Mouse (Mus musculus): ENCODE results near the gene Nfe2l1. TPM values are rescaled to one million over a fixed set of nuclear protein-coding genes. Genes with fewer than 3 reads are reported as not detected.
"Not testable (repeated sequence)": the region's sequence is repeated elsewhere in the genome, so short reads cannot be mapped to it uniquely, and the experiment has no call there.

Nfe2l1 gene
- total RNA-seq, 2 experiments from 2014 or later = 201 to 234 TPM

DNA sequence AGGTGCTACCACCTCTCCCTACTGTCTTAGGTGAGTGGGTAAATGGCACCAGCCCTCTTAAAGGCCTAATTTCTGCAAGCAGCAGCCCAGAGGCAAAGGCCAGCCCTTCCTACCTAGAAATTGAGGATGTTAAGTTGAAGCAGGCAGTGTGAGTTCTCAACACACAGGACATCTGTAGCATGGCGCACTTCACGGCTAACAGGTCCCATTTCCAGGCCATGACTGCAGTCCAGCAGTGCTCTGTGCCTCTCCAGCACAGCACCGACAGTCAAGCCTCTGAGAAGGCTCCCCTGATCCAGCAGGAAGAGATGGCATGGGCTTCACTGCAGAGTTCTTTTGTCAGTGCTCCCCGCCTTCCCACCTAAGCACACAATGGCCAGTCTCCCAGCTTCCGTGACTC lies 12.8 kb downstream of the Nfe2l1 start:
- DNase-seq = no peak

DNA sequence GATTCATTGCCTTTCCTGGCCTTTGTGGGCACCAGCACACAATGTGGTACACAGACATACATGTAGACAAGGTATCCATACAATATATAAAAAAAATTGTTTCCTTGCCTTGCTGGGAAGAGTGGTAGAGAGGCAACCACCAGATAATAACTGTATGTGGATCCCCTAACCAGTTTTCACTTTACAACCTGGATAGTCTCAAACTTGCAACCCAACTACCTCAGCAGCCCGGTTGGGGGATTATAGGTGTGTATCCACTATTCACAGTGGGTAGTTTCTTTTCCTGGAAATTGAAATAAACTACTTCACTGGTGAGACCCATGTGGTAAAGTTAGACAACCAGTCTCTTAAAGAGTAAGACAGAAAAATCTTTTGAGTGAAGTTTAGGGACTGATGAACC lies 13.3 kb downstream of the Nfe2l1 start:
- no peak for DNase-seq

DNA sequence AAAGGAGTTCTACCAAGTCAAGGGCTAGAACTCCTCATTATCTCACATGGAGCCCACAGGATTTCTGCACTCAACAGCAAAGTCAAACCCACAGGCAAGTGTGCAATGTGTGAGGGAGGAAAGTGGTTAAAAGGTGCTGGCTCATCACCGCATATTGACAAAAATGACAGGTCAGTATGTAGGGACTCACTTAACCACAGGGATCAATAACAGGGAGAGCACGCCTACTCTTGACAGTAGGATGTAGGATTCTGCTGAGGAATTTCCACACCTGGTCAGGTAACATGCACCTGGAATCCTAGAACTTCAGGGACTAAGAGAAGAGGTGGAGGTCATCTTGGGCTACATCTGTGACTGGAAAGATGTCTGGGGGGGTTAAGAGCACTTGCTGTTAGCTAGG lies 13.9 kb downstream of the Nfe2l1 start:
- DNase-seq = no peak

DNA sequence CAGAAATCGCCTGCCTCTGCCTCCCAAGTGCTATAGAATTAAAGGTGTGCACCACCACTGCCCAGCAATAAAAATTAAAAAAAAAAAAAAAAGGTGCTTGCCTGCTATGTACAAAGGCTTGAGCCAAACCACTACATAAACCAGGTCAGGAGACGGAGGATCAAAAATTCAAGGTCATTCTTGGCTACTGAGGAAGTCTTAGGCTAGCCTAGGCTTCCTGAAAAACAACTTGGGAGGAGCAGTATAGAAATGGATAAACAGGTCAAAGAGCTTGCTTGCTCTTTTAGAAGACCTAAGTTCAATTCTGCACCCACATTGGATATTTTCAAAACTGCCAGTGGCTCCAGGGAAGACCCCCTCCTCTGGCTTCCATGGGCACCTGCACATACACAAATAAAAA lies 15.3 kb downstream of the Nfe2l1 start:
- DNase-seq = no peak

DNA sequence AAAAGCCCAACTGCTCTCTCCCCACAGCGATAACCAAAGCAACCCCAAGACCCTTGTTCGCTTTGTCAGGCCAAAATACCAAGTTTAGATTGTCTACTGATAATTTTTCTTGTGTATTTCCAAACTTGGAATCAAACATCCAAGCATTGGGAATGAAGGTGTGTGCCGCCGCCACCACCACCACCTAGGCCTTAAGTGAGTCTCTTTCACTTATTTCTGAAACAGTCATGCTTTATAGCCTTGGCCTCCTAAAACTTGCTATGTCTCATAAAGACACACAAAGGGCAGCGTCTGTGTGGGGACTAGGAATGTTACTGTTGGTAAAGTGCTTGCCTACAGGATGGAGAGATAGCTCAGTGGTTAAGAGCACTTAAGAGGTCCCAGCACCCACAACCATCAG lies 15.8 kb downstream of the Nfe2l1 start:
- no peak for DNase-seq

DNA sequence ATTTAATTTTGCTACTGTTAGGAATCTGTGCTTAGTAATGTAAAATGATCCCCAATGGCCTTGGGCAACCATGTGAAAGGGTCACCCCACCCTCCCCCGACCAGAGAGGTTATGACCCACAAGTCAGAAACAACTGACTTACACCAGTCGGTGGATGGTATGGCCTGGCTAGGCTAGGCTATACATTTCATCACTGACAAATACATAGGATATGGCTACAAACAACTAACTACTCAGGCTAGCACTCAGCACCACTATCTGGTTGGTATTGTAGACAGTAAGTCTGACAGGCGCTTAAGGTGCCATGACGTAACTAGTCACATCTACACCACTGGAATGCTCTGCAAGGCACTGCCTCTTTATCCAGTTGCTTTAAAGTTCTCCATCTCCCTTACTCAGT lies 16.3 kb downstream of the Nfe2l1 start:
- DNase-seq = no peak

DNA sequence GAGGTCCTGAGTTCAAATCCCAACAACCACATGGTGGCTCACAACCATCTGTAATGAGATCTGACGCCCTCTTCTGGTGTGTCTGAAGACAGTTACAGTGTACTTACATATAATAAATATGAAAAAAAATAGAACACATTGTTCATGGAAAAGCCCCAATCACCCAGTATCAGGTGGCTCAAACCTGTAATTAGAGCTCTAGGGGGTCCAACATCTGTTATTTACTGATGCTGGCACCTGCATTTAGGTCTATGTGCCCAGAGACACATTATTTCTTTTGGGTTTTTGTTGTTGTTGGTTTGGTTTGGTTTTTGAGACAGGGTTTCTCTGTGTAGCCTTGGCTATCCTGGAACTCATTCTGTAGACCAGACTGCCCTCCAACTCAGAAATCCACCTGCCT lies 18.6 kb downstream of the Nfe2l1 start:
- DNase-seq = not testable (repeated sequence)

DNA sequence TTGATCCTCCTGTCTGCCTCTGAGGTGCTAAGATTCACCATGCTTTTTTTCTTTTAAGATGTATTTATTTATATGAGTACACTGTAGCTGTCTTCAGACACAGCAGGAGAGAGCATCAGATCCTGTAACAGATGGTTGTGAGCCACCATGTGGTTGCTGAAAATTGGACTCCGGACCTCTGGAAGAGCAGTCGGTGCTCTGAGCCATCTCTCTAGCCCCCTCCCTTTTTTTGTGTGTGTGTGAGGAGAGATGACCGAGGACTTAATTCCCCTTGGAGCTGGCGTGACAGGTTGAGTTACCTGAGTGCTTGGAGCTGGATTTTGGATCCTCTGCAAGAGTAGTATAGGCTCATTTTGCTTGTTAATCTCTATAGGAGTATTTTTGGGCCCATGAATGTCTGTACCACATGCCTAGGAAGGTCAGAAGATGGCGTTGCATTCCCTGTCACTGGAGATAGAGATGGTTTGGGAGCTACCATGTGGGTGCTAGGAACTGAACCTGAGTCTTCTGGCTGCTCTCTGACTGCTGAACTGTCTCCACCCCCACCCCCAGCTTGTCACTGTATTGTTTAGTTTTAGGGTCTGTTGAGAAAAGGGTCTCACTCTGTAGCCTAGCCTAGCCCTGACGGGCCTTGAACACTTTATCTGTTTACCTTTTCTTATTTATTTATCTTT lies 20.1 kb downstream of the Nfe2l1 start:
- no peak for DNase-seq

DNA sequence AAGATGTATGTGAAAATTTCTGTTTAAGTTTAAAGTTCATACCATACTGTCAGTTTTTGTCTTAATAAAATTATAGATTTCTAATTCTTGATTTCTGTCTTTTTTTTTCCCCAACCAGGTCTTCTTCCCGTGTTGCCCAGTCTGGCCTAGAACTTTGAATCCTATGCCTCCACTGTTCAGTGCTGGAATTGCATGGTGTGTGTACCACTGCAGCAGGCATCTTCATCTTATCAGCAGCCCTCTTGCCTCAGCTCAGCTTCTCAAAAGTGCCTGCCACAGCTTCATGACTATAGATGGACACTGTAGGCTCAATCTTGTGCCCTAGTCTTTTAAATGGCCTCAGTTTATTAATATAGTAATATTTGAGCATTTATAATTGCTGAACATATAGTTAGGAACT lies 21.7 kb downstream of the Nfe2l1 start:
- DNase-seq = no peak

DNA sequence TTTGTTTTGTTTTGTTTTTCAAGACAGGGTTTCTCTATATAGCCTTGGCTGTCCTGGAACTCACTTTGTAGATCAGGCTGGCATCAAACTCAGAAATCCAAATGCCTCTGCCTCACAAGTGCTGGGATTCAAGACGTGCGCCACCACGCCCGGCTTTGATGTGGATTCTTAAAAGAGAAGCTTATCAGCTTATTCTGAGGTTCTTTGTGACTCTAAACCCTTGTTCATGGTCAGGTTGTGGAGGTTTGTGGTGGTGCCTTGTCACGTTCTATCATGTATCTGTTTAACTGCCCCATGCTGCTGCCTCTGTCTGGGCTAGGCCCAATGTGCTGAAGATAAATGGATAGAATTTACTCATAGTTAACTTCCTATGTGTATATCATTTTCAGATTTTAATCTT lies 24.2 kb downstream of the Nfe2l1 start:
- DNase-seq = no peak

DNA sequence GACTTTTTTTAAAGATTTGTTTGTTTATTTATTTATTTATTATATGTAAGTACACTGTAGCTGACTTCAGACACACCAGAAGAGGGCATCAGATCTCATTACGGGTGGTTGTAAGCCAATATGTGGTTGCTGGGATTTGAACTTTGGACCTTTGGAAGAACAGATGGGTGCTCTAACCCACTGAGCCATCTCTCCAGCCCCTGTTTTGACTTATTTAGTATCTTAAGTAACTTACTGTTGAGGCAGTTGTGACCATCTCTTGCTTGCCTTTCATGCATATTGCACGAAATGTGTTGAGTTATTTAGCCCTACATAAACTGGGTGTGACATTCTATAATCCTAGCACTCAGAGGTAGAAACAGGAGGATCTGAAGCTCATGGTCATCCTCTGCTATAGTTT lies 30.3 kb downstream of the Nfe2l1 start:
- no peak for DNase-seq

DNA sequence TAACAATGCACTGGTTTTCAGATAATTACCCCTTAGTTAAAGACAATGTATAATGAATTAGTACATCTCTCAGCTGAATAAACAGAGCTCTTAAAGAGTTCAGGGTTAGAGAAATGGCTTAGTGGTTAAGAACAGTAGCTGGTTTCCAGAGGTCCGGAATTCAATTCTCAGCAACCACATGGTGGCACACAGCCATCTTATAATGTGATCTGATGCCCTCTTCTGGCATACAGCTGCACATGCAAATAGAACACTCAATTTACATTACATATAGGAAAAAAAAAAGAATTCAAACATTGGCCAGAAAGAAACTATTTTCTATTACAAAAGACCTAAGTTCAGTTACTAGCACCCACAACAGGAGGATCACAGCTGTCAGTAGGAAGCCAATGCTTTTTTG lies 33.2 kb downstream of the Nfe2l1 start:
- no peak for DNase-seq

DNA sequence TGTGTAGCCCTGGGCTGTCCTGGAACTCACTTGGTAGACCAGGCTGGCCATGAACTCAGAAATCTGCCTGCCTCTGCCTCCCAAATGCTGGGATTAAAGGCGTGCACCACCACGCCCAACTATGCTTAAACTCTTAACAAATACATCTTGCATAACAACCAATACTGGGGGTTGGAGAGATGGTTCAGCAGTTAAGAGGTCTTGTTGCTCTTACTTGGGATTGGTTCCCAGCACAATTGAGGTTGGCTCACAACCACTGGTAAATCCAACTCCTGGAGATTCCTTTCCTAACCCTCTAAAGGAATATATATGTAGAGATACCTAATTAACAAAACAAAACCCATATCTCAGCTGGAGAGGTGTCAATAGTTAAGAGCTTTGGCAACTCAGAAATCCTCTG lies 33.7 kb downstream of the Nfe2l1 start:
- no peak for DNase-seq

DNA sequence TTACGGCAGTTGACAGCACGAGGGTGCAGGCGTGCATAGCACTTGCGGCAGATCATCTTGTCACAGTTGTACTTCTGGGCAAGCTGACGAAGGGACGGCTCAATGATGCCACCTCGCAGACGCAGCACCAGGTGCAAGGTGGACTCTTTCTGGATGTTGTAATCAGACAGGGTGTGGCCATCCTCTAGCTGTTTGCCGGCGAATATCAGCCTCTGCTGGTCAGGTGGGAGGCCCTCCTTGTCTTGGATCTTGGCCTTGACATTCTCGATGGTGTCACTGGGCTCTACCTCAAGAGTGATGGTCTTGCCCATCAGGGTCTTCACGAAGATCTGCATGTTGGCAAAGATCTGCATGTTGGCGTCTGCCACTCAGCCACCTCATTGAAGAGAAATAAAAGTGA lies 34.3 kb downstream of the Nfe2l1 start:
- no peak for DNase-seq

DNA sequence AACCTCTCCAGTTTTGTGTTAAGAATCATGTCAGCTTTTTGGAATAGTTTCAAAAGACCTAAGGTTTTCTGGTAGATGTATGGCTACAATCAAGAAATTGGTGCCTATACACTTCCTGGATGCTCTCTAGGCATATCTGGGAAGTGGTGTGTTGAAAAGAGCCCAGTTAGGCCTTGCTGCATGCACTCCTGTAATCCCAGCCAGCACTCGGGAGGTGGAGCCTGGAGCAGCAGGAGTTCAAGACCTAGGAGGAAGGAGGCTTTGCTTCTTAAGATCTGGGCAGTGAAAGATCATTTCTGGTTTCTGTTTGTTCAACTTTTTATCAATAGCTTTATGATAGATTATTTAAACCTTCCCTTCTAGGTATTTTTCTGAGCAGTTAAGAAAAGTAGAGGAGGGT lies 39.1 kb downstream of the Nfe2l1 start:
- DNase-seq = no peak

DNA sequence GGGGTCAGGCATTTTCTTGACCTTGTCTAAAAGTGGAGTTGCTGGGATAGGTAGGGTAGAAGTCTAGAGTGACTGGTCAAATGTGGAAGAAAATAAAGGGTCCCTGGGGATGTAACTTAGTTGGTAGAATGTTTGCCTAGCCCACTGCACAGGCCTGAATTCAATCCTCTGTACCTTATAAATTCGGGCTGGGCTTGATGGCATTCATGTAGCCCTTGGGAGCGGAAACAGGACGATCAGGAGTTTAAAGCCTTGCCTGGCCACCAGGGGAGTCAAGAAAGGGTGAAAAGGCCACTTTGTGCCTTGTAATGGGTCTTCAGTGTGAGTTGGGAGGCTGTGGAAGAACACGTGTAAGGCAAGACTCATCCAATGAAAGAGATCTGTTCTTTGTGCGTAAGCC lies 39.8 kb downstream of the Nfe2l1 start:
- no peak for DNase-seq

DNA sequence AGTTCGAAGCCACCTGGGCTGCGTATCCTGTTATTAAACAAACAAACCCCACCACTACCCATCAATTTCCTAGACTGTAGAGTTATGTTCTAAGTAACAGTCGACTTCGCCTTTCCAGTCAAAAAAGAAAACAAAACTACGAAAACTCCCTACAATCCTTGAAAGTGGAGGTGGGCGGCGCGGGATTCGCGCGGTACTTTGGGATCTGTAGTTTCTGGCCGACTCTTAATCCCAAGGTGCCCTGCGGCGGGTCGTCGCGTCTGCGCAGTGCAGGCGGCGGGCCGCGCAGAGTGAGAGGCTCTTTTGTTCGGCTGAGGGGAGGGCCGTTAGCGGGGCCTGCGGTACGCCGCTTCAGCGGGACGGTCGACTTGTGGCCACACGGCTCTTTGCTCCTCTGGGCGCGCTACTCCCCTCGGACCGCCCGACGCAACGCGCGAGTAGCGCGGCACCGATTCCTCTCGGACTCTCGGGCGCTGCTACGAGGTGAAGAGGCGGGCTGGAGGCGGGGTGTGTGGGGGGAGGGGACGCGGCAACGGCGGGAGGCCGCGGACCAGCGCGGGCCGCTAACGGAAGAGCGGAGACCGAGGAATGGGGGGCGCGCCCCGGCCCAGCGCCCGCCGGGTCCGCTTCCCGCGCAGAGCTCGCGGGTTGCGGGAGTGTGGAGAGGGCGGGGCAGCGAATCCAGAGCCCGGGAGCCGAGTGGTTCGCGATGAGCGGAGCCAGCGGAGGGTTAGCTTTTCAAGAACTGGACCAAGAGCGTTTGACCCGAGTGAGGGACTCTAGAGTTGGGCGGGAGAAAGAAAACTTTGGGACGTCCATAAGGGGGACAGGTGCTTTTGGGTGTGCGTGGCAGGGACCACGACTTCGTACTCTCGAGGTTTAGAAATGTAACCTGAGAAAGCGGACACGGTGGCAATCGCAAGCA lies 40.6 kb downstream of the Nfe2l1 start, which contains the start of gene Cbx1:
Cbx1 (plus strand) TSS at position 257 of the 925 bp plus-strand sequence.
- DNase-seq = peak; percentile 91

DNA sequence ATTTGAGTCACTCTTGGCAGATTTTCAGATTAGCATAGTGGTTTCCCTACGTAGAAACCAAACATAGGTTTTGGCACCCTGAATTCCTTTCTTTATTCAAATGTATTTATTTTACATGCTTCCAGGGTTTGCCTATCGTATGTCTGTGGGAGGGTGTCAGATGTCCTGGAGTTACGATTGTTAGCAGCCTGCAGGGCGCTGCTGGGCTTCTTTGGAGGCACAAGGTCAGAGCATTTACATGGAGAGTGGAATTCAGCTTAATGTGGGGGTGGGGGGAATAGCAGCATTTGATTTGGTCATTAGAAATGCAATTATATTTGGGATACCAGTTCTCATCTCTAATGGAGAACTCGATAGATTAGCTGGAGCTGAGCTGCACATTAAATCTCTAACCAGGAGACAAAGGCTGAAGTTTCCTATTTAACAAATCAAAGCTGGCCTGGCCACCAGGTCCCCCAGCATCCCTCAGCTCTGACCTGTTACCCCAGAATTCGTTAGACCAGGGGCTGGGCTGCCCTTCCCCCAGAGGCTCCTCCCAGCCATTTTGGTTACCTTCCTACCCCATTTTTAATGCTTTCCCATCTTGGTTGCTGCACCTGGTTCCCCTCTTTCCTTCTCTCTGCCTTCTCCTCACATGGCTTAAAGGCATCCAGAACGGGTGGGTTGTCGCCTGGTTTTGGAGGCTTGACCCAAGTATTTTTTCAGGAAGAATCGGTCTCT lies 42.9 kb downstream of the Nfe2l1 start:
- no peak for DNase-seq

DNA sequence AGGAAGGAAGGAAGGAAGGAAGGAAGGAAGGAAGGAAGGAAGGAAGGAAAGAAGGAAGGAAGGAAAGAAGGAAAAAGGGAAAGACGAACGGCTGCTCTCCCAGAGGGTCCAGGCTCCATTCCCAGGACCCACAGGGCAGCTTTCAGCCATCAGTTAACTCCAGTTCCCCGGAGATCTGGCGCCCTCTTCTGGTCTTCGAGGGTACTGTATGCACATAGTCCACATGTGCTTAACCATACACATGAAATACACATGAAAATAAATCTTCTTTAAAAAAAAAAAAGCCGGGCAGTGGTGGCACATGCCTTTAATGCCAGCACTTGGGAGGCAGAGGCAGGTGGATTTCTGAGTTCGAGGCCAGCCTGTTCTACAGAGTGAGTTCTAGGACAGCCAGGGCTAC lies 44.9 kb downstream of the Nfe2l1 start:
- peak in 1 of 2 experiments; percentile 50 for DNase-seq

DNA sequence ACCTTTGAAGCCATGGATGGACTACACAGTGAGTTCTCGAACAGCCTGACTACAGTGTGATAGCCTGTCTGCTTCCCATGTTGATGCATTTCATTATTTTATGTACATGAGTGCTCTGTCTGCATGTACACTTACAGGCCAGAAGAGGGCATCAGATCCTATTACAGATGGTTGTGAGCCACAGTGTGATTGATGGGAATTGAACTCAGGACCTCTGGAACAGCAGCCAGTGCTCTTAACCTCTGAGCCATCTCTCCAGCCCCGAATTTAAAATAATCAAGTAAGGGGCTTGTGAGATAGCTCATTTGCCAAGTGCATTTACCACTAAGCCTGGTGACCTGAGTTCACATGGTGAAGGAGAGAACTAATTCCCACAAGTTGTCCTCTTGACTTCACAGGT lies 48.3 kb downstream of the Nfe2l1 start:
- no peak for DNase-seq

DNA sequence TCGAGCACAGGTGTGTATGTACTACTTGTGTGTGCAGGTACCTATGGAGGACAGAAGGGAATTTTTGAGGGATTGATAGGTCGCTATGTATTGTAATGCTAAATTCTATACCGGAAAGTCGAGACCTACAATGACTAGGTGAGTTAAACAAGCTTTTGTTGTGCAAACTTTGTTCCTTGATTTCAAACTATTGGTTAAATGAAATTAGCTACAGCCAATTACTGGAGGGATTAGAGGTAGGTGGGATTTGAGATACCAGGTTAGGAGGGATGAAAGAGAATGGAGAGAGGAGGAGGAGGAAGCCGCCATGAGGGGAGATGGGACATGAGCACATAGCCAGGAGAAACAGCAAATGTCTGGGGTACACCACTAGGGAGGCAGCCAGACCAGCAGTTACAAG lies 49.5 kb downstream of the Nfe2l1 start:
- no peak for DNase-seq

DNA sequence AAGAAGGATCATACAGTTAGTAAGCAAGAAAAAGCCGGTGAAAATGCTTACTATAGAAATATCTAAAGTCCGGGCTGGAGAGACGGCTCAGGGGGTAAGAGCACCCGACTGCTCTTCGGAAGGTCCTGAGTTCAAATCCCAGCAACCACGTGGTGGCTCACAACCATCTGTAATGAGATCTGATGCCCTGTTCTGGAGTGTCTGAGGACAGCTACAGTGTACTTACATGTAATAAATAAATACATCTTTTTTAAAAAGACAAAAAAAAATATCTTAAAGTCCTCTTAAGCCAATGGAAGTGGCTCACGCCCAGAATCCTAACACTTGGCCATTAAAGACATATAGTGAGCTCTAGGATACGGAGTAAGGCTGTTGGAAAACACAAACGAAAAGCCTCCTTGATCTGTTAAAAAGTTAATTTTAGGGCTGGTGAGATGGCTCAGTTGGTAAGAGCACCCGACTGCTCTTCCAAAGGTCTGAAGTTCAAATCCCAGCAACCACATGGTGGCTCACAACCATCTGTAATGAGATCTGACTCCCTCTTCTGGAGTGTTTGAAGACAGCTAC lies 51.6 kb downstream of the Nfe2l1 start:
- not testable (repeated sequence) for DNase-seq

All from layer of hippocampus, postnatal 36 days (tissue).